Mouse (Mus musculus) cerebellum, postnatal 25 days (tissue): Measurements from ENCODE around the gene Tmem176a.
"Not testable (repeated sequence)": the region's sequence is repeated elsewhere in the genome, so short reads cannot be mapped to it uniquely, and the experiment has no call there.

ENCODE experiments used
- DNase-seq, 2 experiments: peaks; one replicate each; pipeline ENCODE4 v3.0.0; 2021; ENCODE audit warnings: mixed read lengths in 2 of 2

Tmem176a gene

GRCm38 (mm10) chr6:48840371-48840969 is at the start of gene Tmem176a:
Tmem176a (plus strand) TSS chr6:48840919.
- peak; percentile 22 to 41 for DNase-seq

- no peak for DNase-seq
Measured at GRCm38 (mm10) chr6:48801897-48802296, 38.8 kb upstream of the Tmem176a start.

GRCm38 (mm10) chr6:48803406-48804051 is 37.2 kb upstream of the Tmem176a start:
- no peak for DNase-seq

- no peak for DNase-seq
Measured at GRCm38 (mm10) chr6:48804346-48804745, 36.4 kb upstream of the Tmem176a start.

- DNase-seq: no peak
Measured at GRCm38 (mm10) chr6:48806746-48807145, 34.0 kb upstream of the Tmem176a start.

GRCm38 (mm10) chr6:48809494-48810219 is 31.1 kb upstream of the Tmem176a start:
- no peak for DNase-seq

- DNase-seq: no peak
Measured at GRCm38 (mm10) chr6:48815013-48815412, 25.7 kb upstream of the Tmem176a start.

- peak; percentile 58 to 79 for DNase-seq
Measured at GRCm38 (mm10) chr6:48817815-48818214, 22.9 kb upstream of the Tmem176a start.

GRCm38 (mm10) chr6:48821991-48822785 is 18.5 kb upstream of the Tmem176a start:
- DNase-seq: not testable (repeated sequence)

GRCm38 (mm10) chr6:48825016-48825415 is 15.7 kb upstream of the Tmem176a start:
- no peak for DNase-seq

- DNase-seq: no peak
Measured at GRCm38 (mm10) chr6:48828976-48829375, 11.7 kb upstream of the Tmem176a start.

GRCm38 (mm10) chr6:48829651-48830050 is 11.1 kb upstream of the Tmem176a start:
- DNase-seq: no peak

GRCm38 (mm10) chr6:48830241-48830640 is 10.5 kb upstream of the Tmem176a start:
- DNase-seq: no peak

- no peak for DNase-seq
Measured at GRCm38 (mm10) chr6:48831141-48831540, 9.6 kb upstream of the Tmem176a start.

- no peak for DNase-seq
Measured at GRCm38 (mm10) chr6:48832426-48832825, 8.3 kb upstream of the Tmem176a start.

GRCm38 (mm10) chr6:48833515-48833914 is 7.2 kb upstream of the Tmem176a start:
- no peak for DNase-seq

GRCm38 (mm10) chr6:48835241-48835640 is 5.5 kb upstream of the Tmem176a start:
- DNase-seq: no peak

GRCm38 (mm10) chr6:48836146-48836545 is 4.6 kb upstream of the Tmem176a start:
- no peak for DNase-seq

GRCm38 (mm10) chr6:48837516-48837915 is 3.2 kb upstream of the Tmem176a start:
- no peak for DNase-seq

- DNase-seq: no peak
Measured at GRCm38 (mm10) chr6:48838321-48839080, 2.2 kb upstream of the Tmem176a start.

GRCm38 (mm10) chr6:48840973-48841625 is 380 bp downstream of the Tmem176a start, which contains the start of gene Tmem176b:
Tmem176b (minus strand) TSS chr6:48841496.
- DNase-seq: peak; percentile 49 to 70
